Mouse (Mus musculus): ENCODE results near the gene Psma1. TPM values are rescaled to one million over a fixed set of nuclear protein-coding genes. Genes with fewer than 3 reads are reported as not detected.

Psma1 gene
- 70.8 and 174 TPM in 2 replicates for total RNA-seq (2015; ENCODE audit: low replicate concordance)
- 73.9 and 79.0 TPM in 2 replicates for total RNA-seq (2017; ENCODE audit: low replicate concordance)

DNA sequence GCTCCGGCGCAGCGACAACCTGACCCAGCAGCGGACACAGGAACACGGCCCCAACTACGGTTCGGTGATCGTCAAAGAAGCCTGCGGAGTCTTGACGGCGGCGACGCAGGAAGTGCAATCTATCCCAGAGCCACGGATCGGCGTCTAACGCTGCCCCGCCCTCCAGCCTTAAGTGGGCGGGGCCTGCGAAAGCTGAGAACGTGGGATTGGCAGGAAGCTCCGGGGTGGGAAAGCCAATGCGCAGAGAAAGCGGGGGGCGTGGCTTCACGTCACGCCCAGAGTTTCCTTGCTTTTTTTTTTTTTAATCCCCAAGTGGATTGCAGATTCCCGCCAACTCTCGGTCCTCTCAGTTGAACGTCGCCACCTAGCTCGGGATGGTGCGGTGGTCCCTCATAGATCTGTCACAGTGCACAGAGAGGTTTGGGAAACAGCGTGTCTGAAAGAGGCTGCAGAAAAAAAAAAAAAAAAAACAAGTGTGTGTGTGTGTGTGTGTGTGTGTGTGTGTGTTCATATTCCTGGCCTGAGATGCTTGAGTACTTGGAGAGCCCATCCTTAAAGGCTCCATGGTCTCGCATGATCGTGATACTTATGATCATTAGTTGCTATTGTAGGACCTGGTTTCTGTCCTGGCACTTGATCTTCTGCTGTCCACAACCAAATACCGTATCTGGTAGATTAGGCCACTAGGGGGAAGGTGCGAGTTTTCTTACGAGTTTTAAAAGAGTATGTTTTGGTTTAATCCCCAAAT is at the start of gene Psma1:
Gene Psma1 (minus strand): TSS at position 114 of the 748 bp plus-strand sequence.
- peak; percentile 95 for ATAC-seq (replicated peaks; ENCODE audit: low FRiP score, poor library complexity, severe bottlenecking)

DNA sequence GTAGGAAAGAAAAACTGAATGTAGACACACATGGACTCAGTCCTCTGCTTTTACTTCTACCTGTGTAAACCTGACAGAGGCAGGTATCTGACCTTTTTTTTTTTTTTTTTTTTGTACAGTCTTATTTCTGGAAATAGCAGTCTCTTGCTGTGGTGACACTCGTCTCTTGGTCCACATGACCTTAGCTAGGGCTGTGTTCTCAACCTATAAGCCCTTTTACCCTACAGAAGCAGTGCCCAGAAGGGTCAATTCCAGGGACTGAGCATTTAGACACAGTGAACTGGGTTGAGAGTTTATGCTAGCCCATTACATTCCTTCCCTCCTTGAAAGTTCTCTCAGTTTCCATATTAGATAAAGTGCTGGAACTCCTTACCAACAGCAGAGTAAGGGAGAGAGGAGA is 47.6 kb upstream of the Psma1 start:
- ATAC-seq (replicated peaks; ENCODE audit: low FRiP score, poor library complexity, severe bottlenecking), result no peak

DNA sequence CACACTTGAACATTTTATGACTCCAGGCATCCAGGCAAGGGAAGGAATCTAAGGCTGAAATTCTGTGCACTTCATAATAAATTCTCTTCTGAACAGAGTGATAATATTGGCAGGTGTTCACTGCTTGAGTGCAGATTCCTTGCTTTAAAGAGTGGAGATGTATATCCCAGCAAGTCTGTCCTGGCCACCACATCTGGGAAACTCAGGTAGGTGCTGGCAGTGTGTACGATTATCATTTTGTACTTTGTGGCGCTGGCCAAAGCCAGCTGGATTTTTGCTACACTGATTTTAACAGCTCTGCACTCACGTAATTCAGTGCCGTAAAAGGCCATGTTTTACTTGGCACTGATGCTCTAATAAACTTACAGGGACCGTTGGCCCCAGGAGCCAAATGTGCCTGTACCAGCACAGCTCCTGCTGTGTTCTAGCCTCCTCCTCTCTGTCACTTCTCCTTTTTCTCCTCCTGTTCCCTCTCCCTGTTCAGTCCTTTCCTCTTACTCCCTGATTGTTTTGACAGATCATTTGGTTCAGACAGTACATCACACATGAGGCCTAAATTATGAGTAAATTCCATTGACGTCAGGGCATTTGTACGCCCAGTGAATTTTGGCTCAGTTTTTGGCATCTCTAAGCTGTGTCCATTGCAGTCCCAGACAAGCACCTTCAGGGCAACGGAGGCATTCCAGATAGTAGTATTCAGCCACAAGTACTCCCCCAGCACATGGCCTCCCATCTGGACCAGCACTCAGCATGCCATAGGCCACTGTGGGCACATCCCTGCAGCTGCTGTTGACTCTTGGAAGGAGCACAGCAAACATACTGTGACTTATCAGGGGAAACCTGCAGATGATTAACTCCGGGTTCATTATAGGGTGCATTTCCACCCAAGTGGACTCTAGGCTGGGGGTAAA is 46.9 kb upstream of the Psma1 start:
- no peak for ATAC-seq (replicated peaks; ENCODE audit: low FRiP score, poor library complexity, severe bottlenecking)

DNA sequence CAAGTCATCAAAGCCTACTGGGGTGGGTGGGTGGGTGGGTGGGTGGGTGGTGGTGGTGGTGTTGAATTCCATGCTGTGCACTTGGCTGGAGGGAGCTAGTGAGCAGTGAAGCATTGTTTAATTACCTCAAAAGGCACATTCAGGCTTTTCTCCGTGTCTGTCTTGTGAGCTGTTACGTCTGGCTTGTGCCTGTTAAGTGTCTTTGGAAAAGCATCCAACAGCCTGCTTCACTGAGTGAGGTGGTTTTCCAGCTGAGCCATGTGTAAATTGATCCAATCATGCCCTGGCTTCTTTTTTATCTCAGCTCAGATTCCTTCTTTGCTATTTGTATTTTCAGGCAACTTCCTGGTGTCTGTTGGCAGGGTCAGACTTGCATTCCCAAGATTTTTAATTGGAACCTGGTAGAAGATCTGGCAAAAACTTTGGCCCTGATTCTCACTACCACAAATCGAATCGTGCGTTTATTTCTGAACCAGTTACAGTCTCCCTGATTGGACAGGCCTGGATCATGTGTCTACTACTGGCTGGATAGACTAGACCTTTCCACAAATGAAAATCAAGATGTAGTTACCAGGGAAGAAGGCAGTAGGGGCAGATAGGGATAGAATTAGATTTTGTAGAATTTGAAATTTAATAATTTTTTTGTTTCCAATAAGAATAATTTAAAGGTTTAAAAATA is 45.9 kb upstream of the Psma1 start:
- ATAC-seq (replicated peaks; ENCODE audit: low FRiP score, poor library complexity, severe bottlenecking), result no peak

DNA sequence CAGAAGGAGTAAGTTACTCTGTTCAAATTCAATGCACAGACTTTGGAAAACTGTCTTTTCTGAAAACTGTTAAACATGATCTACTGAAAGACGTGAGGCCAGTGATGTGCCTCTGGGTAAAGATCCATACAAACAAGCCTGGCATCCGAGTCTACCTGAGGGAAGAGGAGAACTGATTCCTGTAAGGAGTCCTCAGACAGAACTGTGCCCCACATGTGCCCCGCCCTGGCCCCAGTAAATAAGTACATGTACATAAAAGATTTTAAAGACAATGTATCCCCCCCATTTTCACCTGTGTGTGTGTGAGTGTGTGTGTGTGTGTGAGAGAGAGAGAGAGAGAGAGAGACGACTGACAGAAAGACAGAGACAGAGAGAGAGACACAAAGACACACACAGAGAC is 42.0 kb upstream of the Psma1 start:
- no peak for ATAC-seq (replicated peaks; ENCODE audit: low FRiP score, poor library complexity, severe bottlenecking)

DNA sequence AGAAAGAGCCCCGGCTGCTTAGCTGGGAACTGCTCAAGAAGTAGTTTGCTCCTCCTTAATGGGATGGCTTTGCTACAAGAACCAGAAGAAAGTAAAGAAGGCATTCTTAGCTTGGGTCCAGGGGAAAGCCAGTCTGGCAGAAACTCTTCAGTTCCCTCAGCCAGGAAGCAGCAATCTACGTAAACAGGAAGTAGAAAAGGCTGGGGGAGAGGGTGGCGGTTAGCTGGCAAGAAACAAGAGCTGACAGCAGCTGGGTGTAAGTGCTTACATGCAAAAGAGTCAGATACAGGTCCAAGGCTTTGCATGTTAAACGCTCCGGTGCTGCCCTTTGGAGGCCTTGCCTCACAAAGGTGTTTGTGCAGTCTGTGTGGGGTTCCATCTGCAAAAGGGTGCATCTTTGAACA is 41.5 kb upstream of the Psma1 start:
- ATAC-seq (replicated peaks; ENCODE audit: low FRiP score, poor library complexity, severe bottlenecking), result no peak

DNA sequence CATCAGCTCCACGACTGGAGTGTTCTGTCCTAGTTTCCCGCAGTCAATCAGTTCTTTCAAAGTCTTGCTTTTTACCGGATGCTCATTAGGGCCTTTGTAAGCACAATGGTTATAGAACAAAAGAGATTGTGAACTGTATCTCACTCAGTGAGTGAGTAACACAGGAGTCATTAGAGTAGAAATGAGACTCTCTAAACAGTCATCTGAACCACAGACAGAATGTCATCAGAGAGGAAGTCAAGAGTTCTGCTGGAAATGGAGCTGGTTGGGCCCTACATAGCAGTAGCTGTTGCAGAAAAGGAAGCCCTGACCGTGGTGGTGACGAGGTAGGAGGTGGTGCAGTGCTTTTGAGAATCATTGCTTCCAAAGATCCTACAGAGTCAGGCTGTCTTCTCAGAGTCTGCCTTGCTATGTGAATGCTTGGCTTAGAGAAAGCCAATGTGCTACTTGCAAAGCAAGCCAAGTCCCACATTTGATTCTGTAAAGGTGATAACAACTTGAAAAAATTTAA is 40.5 kb upstream of the Psma1 start:
- no peak for ATAC-seq (replicated peaks; ENCODE audit: low FRiP score, poor library complexity, severe bottlenecking)

DNA sequence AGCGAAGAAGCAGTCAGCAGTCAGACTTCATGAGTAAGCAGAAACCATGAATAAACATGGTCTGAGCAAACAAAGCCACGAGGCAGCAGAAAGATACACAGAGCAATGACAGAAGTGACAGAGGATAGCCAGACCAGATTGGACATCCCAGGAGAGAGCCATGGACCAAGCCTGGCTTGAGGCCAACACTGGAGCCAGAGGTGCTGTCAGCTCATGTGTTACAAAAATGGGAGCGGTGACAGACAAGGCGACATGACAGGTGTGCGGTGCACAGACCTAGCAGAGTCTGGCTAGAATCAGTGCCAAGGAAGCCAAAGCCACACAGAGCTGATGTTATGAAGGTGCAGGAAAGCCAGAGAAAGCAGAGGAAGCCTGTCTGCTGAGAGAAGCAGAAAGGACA is 35.3 kb upstream of the Psma1 start:
- no peak for ATAC-seq (replicated peaks; ENCODE audit: low FRiP score, poor library complexity, severe bottlenecking)

DNA sequence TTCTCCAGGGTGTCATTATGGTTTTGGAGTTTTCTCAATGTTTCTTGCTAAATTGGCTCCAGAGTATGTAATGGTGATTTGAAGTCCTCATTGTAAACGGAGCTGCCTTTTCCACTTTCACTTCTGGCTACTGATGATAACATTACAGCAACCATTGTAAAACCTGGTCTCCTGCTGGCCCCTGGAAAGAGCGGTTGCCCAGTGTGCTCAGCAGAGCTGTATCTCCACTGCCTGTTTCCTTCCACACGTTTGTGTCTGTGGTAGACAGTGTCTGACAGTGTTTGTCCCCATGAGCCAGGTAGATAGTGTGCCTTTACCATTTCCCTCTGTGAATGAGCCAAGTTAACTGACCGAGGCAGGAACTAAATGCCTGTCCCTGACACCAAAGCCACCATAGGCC is 33.1 kb upstream of the Psma1 start:
- no peak for ATAC-seq (replicated peaks; ENCODE audit: low FRiP score, poor library complexity, severe bottlenecking)

DNA sequence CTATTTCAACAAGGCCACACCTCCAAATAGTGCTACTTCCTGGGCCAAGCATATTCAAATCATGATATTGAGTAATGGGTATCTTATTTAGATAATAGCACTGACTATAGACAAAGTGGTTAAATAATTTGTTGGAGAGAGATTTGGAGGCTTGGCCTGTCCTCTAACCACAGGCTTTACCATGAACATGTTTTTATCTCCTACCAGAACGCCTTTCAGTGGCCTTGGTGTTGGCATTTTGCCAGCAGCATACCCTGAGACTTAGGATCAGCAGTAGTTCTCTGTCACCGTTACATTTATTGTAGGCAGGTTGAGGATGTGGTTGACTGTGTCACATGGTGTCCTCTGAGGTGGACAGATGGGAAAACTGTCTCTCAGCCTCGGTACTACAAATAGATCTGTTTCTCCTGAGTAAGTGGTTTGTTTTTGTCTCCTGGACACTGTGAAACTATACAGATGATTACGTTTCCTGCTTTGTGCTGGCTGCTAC is 25.4 kb upstream of the Psma1 start:
- ATAC-seq (replicated peaks; ENCODE audit: low FRiP score, poor library complexity, severe bottlenecking), result no peak

DNA sequence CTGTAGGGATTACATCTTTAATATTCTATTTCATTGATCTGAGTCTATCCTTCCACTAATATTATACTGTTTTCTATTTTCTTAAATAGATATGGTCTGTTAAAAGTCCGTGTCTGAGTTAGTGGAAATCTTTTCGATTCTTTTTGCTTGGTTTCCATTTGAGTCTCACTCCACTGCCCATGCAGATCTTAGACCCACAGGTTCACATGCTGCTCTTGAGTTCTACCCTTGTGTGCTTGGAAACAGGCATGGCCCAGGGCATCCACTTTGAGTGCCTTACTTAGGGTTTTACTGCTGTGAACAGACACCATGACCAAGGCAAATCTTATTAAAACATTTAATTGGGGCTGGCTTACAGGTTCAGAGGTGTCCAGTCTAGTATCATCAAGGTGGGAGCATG is 24.9 kb upstream of the Psma1 start:
- ATAC-seq (replicated peaks; ENCODE audit: low FRiP score, poor library complexity, severe bottlenecking), result no peak

DNA sequence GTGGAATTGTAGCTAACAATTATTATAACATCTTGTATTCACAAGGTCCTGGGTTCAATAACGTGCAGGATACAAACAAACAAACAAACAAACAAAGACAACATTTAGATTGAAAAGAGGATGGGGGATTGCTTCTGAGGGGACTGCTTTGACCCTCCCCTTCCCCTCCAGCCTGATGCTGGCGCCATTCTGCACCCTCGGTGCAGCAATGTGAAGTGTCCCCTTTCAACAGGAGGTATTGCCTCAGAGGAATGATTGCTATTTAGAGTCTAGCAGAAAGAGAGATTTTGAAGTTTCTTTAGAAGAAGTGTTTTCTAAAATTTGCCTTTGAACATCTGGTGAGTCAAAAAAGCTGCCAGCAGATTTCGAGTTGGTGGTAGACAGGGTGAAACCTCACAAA is 23.3 kb upstream of the Psma1 start:
- ATAC-seq (replicated peaks; ENCODE audit: low FRiP score, poor library complexity, severe bottlenecking), result no peak

DNA sequence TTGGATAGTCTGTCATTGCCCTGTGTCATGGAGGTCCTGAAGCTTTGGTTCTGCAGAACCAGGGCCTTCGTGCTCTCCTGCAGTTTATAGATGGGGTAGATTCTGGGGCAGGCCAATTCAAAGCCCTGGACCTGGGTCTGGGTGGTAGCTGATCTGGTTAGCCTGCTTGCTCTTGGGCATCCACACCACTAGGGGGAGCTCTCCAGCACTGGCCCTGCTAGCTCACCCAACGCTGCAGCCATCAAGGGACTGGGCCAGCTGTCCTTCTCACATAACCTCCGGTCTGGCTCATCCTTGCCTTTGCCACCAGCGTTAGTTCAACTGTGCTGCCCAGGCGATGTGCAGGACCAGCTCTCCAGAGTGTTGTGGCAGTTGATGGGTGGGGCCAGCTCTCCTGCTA is 18.8 kb upstream of the Psma1 start:
- no peak for ATAC-seq (replicated peaks; ENCODE audit: low FRiP score, poor library complexity, severe bottlenecking)

DNA sequence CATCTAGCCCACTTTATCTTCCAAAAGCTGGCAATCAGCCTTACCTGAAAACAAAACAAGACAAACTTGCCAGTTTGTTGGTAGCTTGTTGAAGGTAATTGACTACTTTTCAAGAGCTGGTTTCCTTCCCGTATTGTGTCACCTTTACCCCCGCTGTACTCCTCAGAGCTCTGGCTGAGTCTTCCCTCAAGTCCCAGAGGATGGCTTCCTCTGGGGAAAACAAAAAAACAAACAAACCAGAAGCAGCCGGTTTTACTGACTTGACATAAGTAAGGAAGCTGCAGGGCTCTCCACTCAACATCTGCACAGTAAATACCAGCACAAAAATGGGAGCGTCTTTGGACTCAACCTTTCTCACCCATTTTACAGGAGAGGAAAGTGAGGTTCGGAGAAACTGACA is 18.0 kb upstream of the Psma1 start:
- no peak for ATAC-seq (replicated peaks; ENCODE audit: low FRiP score, poor library complexity, severe bottlenecking)

DNA sequence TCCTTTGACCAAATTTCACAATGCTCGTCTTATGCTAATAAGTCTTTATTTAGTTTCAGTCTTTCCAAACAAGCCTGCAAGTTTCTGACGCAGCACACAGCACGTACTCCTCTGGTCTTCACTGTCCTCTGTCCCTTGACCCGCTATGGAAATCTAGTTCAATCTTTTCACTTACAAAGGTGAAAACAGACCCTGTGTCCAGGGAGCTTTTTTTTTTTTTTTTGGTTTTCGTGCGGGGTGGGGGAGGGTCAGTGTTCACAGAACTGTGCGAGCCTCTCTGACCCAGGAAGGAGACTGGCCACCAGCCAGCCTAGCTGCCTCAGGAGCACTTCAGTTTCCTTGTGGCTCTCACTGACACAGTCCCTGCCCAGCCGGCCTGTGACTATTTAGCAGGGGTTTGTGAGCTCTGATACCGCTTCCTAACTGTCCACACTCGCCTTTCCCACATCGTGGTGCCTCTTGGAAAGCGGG is 16.6 kb upstream of the Psma1 start:
- no peak for ATAC-seq (replicated peaks; ENCODE audit: low FRiP score, poor library complexity, severe bottlenecking)

DNA sequence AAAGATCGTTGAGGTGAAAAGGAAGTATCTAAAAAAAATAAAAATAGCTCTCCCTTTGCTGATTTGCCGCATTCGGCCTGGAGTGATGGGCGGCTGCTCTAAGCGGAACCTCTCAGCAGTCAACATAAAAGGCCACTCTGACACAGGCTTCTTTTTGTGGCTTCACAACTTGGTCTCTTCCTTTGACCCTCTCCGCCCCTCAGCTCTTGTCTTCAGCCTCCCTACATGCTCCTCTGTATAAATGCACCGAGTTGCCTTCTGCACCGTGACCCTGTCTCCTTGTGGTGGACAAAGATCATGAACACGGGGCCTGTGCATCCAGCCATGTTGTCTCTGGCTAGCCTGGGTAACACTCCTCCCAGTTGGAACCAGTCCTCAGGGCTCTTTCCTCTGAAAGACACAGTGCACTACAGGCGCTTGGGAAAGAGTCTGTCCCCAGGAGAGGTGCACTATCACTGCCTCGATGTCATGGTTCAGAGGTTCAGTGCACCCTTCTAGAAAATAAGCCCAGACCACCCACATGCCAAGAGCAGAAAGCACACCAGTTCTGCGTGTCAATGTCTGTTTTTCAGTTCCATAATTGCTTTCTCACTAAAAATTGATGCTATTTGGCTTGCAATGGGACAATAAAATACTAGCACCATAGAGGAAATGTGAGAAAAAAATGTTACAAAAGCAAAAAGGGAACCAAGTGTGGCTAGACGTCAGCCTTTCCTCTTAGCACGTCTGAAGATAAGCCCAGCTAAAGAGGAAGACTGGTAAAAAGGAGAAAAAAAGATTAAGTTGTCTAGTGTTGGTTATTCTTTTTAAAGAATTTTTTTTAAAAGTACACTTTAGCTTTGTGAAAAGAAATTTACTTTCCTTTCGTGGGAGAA is 15.8 kb upstream of the Psma1 start:
- no peak for ATAC-seq (replicated peaks; ENCODE audit: low FRiP score, poor library complexity, severe bottlenecking)

DNA sequence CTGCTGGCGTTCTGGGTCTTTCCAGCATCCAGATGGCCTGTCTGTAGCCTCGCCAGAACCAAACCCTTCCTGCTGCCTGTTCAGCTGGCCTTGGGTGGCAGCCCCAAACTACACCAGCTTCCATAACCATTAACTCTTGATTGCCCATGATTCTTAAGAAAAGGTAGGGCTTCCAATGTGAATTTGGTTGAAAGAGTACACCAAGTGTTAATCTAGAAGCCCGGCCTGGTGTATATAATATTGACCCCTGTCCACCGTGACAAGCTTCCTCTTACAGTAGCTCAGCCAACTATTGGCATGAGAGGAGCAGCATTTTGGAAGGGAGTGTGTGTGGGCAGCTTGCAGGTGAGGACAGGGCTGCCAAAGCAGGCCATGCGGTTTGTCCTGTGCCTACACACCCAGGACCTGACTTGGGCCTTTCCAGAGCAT is 14.2 kb upstream of the Psma1 start:
- no peak for ATAC-seq (replicated peaks; ENCODE audit: low FRiP score, poor library complexity, severe bottlenecking)

DNA sequence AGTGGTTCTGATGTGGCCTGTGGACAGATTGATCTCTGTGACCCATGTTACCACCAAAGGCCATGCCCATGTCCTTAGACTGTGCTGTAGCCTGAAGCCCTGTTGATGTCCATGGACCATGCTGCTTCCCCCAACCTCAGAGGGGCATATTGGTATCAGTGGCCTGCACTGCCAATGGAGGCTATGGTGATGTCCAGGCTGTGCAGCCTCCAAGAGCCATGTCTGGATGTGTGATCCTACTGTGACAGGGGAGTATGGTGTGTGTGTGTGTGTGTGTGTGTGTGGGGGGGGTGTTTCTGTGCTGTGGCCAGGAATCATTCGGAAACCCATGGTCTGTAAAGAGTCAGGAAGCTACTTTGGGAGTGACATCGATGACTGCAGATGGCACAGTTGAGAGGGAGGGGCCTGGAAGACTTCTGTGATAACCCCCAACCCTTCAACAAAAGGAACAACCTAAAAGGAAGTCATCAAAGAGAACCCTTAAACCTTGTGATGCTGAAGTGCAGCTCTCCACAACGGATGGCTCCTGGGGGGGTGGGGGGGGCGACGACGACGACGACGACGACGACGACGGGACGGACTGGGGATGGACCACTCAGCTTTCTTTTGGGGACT is 8.5 kb upstream of the Psma1 start:
- ATAC-seq (replicated peaks; ENCODE audit: low FRiP score, poor library complexity, severe bottlenecking), result no peak

DNA sequence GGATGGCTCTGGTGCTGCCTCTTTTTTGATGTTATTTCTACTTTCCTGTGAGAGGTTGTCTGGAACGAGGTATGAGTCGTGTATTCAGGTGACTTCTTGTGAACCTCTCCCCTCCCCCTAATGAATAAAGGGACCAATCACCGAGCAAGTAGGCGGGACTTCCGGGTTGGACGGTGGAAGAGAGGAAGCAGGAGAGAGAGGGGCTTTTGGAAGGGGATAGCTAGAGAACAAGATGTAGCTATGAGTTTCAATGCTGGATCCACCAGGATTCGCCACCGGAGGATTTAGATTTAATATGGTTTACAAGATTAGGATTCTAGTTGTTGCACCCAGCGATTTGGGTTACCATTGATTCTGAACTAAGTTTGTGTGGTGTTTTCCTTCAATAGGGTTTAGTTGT is 7.1 kb upstream of the Psma1 start:
- no peak for ATAC-seq (replicated peaks; ENCODE audit: low FRiP score, poor library complexity, severe bottlenecking)

Data from erythroblast, adult 5-6 weeks (primary cell).